Mouse (Mus musculus): Measurements from ENCODE around the gene Gm382. TPM values are rescaled to one million over a fixed set of nuclear protein-coding genes. Genes with fewer than 3 reads are reported as not detected.

The Gm382 gene
- polyA plus RNA-seq (2012; rRNA removed) (not detected in 2 replicates), polyA plus RNA-seq (2014; fragmentation: Nextera tagmentation; extraction: Ambion mirVana) (not detected in 2 replicates)

DNA sequence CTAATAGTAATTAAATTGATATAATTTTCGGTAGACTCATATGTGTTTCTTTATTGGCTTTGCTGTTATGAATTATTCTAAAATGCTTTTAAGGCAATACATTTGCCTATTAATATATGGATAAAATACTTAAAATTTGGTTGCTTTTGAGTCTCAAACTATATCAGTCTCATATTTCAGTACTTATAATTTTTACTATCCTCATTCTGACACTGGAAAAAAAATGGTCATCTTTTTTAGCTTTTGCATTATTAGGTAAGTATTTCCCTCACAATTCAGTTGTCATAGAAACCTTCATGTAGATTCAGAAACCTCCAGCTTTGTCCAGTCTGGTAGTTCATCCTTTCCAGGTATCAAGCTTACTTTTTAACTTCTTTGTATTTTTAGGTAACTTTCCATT is at the start of gene Gm382:
TSS of gene Gm382 (plus strand) at position 301 of the 400 bp plus-strand sequence.
- no peak for ATAC-seq (ENCODE audit: low FRiP score, low read depth)

DNA sequence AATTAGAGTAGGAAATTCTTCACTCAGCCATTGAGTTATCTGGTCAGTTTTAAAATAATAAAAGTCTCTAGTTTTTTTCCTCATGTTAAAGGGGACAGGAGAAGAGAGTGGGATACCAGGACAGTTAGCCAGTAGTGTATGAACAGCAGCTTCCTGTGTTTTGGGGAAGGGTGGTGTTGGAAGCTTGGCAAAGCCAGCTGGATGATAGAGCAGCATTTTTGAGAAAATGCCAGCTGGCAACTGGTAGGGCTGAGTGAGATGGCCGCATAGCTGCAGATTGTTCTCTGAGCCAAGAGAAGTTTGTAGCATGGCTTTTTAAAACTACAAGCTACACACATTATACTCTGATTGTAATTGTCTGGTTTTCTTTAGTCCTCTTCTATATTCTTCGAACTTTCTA is 30.4 kb downstream of the Gm382 start:
- WGBS: 87% methylated on average over 2 of the region's 2 CpGs
- H3K4me2 ChIP-seq (replicated peaks; ENCODE audit: low read depth, low read length, severe bottlenecking): no peak overlapping the region

More for the DNA sequence above, at the start of gene Gm382:
- Histone ChIP-seq H3K4me1 (ENCODE audit: control insufficient read depth, insufficient read depth, low read length) (no peaks in the 10 kb centered on the region), H3K27me3 (ENCODE audit: control insufficient read depth, insufficient read depth, low read length) (no peaks in the 10 kb centered on the region), H3K9ac (ENCODE audit: low read depth, low read length, severe bottlenecking) (no peak within 1 kb of the TSS), H3K9me3 (ENCODE audit: control insufficient read depth, low read length) (no peaks in the 10 kb centered on the region), H3K36me3 (ENCODE audit: control insufficient read depth, insufficient read depth, low read length) (no peaks in the 10 kb centered on the region), H3K27ac (replicated peaks; ENCODE audit: low read depth, low read length) (no peak within 1 kb of the TSS), H3K4me3 (replicated peaks; ENCODE audit: low read length) (no peak within 1 kb of the TSS), H3K4me2 (replicated peaks; ENCODE audit: low read depth, low read length, severe bottlenecking) (no peak within 1 kb of the TSS)
- 82% methylated on average over 1 of the region's 1 CpGs for WGBS
- no peak for TF ChIP-seq POLR2A (IDR thresholded peaks at IDR 0.05; ENCODE audit: borderline replicate concordance, extremely low read depth, insufficient read depth, insufficient read length)
- no peak for DNase-seq (ENCODE audit: low spot score)

GRCm38 (mm10) chrX:127091282-127091681 is 51.5 kb downstream of the Gm382 start:
- no peak overlapping the region for H3K27ac ChIP-seq (replicated peaks; ENCODE audit: low read depth, low read length)
- WGBS: 68% methylated on average over 2 of the region's 2 CpGs
- H3K9ac ChIP-seq (ENCODE audit: low read depth, low read length, severe bottlenecking): no peak overlapping the region
- no peak overlapping the region for H3K4me3 ChIP-seq (replicated peaks; ENCODE audit: low read length)
- DNase-seq (ENCODE audit: low spot score) (no peak), ATAC-seq (ENCODE audit: low FRiP score, low read depth) (no peak)
- no peaks in the 10 kb centered on the region for H3K9me3 ChIP-seq (ENCODE audit: control insufficient read depth, low read length)
- no peaks in the 10 kb centered on the region for H3K36me3 ChIP-seq (ENCODE audit: control insufficient read depth, insufficient read depth, low read length)
- H3K4me1 ChIP-seq (ENCODE audit: control insufficient read depth, insufficient read depth, low read length): no peaks in the 10 kb centered on the region
- no peak for TF ChIP-seq POLR2A (IDR thresholded peaks at IDR 0.05; ENCODE audit: borderline replicate concordance, extremely low read depth, insufficient read depth, insufficient read length)
- no peak overlapping the region for H3K4me2 ChIP-seq (replicated peaks; ENCODE audit: low read depth, low read length, severe bottlenecking)
- H3K27me3 ChIP-seq (ENCODE audit: control insufficient read depth, insufficient read depth, low read length): no peaks in the 10 kb centered on the region

More for the DNA sequence above, 30.4 kb downstream of the Gm382 start:
- H3K36me3 ChIP-seq (ENCODE audit: control insufficient read depth, insufficient read depth, low read length): no peaks in the 10 kb centered on the region
- H3K9ac ChIP-seq (ENCODE audit: low read depth, low read length, severe bottlenecking): no peak overlapping the region
- H3K27ac ChIP-seq (replicated peaks; ENCODE audit: low read depth, low read length): no peak overlapping the region
- DNase-seq (ENCODE audit: low spot score) (no peak), ATAC-seq (ENCODE audit: low FRiP score, low read depth) (no peak)
- H3K4me3 ChIP-seq (replicated peaks; ENCODE audit: low read length): no peak overlapping the region
- no peaks in the 10 kb centered on the region for H3K9me3 ChIP-seq (ENCODE audit: control insufficient read depth, low read length)
- H3K4me1 ChIP-seq (ENCODE audit: control insufficient read depth, insufficient read depth, low read length): no peaks in the 10 kb centered on the region
- H3K27me3 ChIP-seq (ENCODE audit: control insufficient read depth, insufficient read depth, low read length): no peaks in the 10 kb centered on the region
- TF ChIP-seq POLR2A (IDR thresholded peaks at IDR 0.05; ENCODE audit: borderline replicate concordance, extremely low read depth, insufficient read depth, insufficient read length): no peak

- Histone ChIP-seq H3K4me2 (replicated peaks; ENCODE audit: low read depth, low read length, severe bottlenecking) (no peak overlapping the region), H3K9me3 (ENCODE audit: control insufficient read depth, low read length) (no peaks in the 10 kb centered on the region), H3K36me3 (ENCODE audit: control insufficient read depth, insufficient read depth, low read length) (no peaks in the 10 kb centered on the region), H3K27me3 (ENCODE audit: control insufficient read depth, insufficient read depth, low read length) (no peaks in the 10 kb centered on the region), H3K27ac (replicated peaks; ENCODE audit: low read depth, low read length) (no peak overlapping the region), H3K9ac (ENCODE audit: low read depth, low read length, severe bottlenecking) (no peak overlapping the region), H3K4me1 (ENCODE audit: control insufficient read depth, insufficient read depth, low read length) (no peaks in the 10 kb centered on the region), H3K4me3 (replicated peaks; ENCODE audit: low read length) (no peak overlapping the region)
- ATAC-seq (ENCODE audit: low FRiP score, low read depth) (no peak), DNase-seq (ENCODE audit: low spot score) (no peak)
- no peak for TF ChIP-seq POLR2A (IDR thresholded peaks at IDR 0.05; ENCODE audit: borderline replicate concordance, extremely low read depth, insufficient read depth, insufficient read length)
Measured at GRCm38 (mm10) chrX:127093036-127093435, 53.3 kb downstream of the Gm382 start.

- 82% methylated on average over 3 of the region's 3 CpGs for WGBS
- no peak for ATAC-seq (ENCODE audit: low FRiP score, low read depth)
- H3K9me3 ChIP-seq (ENCODE audit: control insufficient read depth, low read length): no peaks in the 10 kb centered on the region
Measured at GRCm38 (mm10) chrX:127093961-127094360, 54.2 kb downstream of the Gm382 start.

GRCm38 (mm10) chrX:127104341-127104740 is 64.6 kb downstream of the Gm382 start:
- 85% methylated on average over 2 of the region's 2 CpGs for WGBS
- H3K36me3 ChIP-seq (ENCODE audit: control insufficient read depth, insufficient read depth, low read length): no peaks in the 10 kb centered on the region
- no peak for ATAC-seq (ENCODE audit: low FRiP score, low read depth)
- no peak overlapping the region for H3K9ac ChIP-seq (ENCODE audit: low read depth, low read length, severe bottlenecking)
- no peak overlapping the region for H3K27ac ChIP-seq (replicated peaks; ENCODE audit: low read depth, low read length)
- no peak overlapping the region for H3K4me3 ChIP-seq (replicated peaks; ENCODE audit: low read length)
- no peak overlapping the region for H3K4me2 ChIP-seq (replicated peaks; ENCODE audit: low read depth, low read length, severe bottlenecking)
- H3K27me3 ChIP-seq (ENCODE audit: control insufficient read depth, insufficient read depth, low read length): no peaks in the 10 kb centered on the region
- TF ChIP-seq POLR2A (IDR thresholded peaks at IDR 0.05; ENCODE audit: borderline replicate concordance, extremely low read depth, insufficient read depth, insufficient read length): no peak
- no peaks in the 10 kb centered on the region for H3K4me1 ChIP-seq (ENCODE audit: control insufficient read depth, insufficient read depth, low read length)
- H3K9me3 ChIP-seq (ENCODE audit: control insufficient read depth, low read length): no peaks in the 10 kb centered on the region
- no peak for DNase-seq (ENCODE audit: low spot score)

More at GRCm38 (mm10) chrX:127093961-127094360, 54.2 kb downstream of the Gm382 start:
- DNase-seq (ENCODE audit: low spot score): no peak
- Histone ChIP-seq H3K9ac (ENCODE audit: low read depth, low read length, severe bottlenecking) (no peak overlapping the region), H3K4me3 (replicated peaks; ENCODE audit: low read length) (no peak overlapping the region), H3K4me1 (ENCODE audit: control insufficient read depth, insufficient read depth, low read length) (no peaks in the 10 kb centered on the region), H3K27me3 (ENCODE audit: control insufficient read depth, insufficient read depth, low read length) (no peaks in the 10 kb centered on the region), H3K36me3 (ENCODE audit: control insufficient read depth, insufficient read depth, low read length) (no peaks in the 10 kb centered on the region), H3K27ac (replicated peaks; ENCODE audit: low read depth, low read length) (no peak overlapping the region), H3K4me2 (replicated peaks; ENCODE audit: low read depth, low read length, severe bottlenecking) (no peak overlapping the region)
- TF ChIP-seq POLR2A (IDR thresholded peaks at IDR 0.05; ENCODE audit: borderline replicate concordance, extremely low read depth, insufficient read depth, insufficient read length): no peak

Other genes with a start within 250 kb of the Gm382 start
- gene 4932411N23Rik, start 224.1 kb upstream of the Gm382 start, polyA plus RNA-seq (2012; rRNA removed): not detected in 2 replicates
- not detected in 2 replicates for gene 4932411N23Rik, start 224.1 kb upstream of the Gm382 start, polyA plus RNA-seq (2014; fragmentation: Nextera tagmentation; extraction: Ambion mirVana)